17 mouse cellular contexts compared by ENCODE assay signal in genomic region chr10:5132050-5132449, GRCm38 (mm10).
"Had no signal": no experiment of that assay in that cellular context is flagged by ENCODE, and none has a peak within 500 bp of the region (broad histone marks: within the 10 kb centered on the region; RNA-seq: fewer than 3 reads in every experiment).

No protein-coding gene starts in this region.

- DNase-seq: liver, postnatal 0 days; lung, postnatal 14 days; lung, postnatal 36 days; right cerebral cortex, postnatal 14 days; thymus, adult 2 months; thymus, postnatal 25 days; thymus, postnatal 4 days had no signal

- H3K27me3 ChIP-seq: liver, embryonic 15.5 days; megakaryocyte, embryonic 14.5 days; midbrain, embryonic 13.5 days; midbrain, embryonic 15.5 days; neural tube, embryonic 12.5 days; stomach, embryonic 15.5 days had no signal

- H3K4me2 ChIP-seq: liver, embryonic 15.5 days; lung, embryonic 14.5 days; midbrain, embryonic 11.5 days; midbrain, embryonic 13.5 days; midbrain, embryonic 15.5 days; neural tube, embryonic 12.5 days; stomach, embryonic 15.5 days had no signal

- H3K9ac ChIP-seq: liver, embryonic 15.5 days; liver, postnatal 0 days; lung, embryonic 14.5 days; midbrain, embryonic 13.5 days; midbrain, embryonic 15.5 days; neural tube, embryonic 12.5 days; stomach, embryonic 15.5 days had no signal

- H3K36me3 ChIP-seq: neural tube, embryonic 12.5 days had no signal

- H3K4me1 ChIP-seq: liver, embryonic 15.5 days; megakaryocyte, embryonic 14.5 days; midbrain, embryonic 13.5 days; midbrain, embryonic 15.5 days; neural tube, embryonic 12.5 days; stomach, embryonic 15.5 days had no signal

- ATAC-seq: liver, postnatal 0 days; midbrain, embryonic 13.5 days; midbrain, embryonic 15.5 days had no signal

- H3K9me3 ChIP-seq: liver, embryonic 15.5 days; megakaryocyte, embryonic 14.5 days; midbrain, embryonic 13.5 days; neural tube, embryonic 12.5 days; stomach, embryonic 15.5 days had no signal

- H3K27ac ChIP-seq: liver, embryonic 15.5 days; macrophage; midbrain, embryonic 13.5 days; midbrain, embryonic 15.5 days; neural tube, embryonic 12.5 days; stomach, embryonic 15.5 days; stomach, postnatal 0 days had no signal

- H3K4me3 ChIP-seq: liver, embryonic 15.5 days; megakaryocyte, embryonic 14.5 days; midbrain, embryonic 13.5 days; midbrain, embryonic 15.5 days; neural tube, embryonic 12.5 days; stomach, embryonic 15.5 days had no signal
